Mouse (Mus musculus) megakaryocyte progenitor cell, adult 5-6 weeks (primary cell): ENCODE data around the gene Pou2f2. TPM values are rescaled to one million over a fixed set of nuclear protein-coding genes. Genes with fewer than 3 reads are reported as not detected.

ENCODE experiments used
- ATAC-seq: replicated peaks from 2 replicates; pipeline ENCODE4 v1.8.0; 2016; ENCODE audit warnings: mild to moderate bottlenecking, moderate TSS enrichment, inconsistent platforms; ENCODE audit not compliant: poor library complexity
- total RNA-seq, 2 experiments: library from RNA; stranded (forward) in 1 of 2; stranded (reverse) in 1 of 2; fragments of 157-497, 149-512 nt in 1 of 2; fragments of 200-1000 nt in 1 of 2; gene quantifications; 2 replicates each; pipeline versions ENCODE4 v1.2.3 to v1.2.4; 2015 to 2017

Gene Pou2f2
- total RNA-seq, 2 experiments from 2014 or later = 4.1 to 13.8 TPM

DNA sequence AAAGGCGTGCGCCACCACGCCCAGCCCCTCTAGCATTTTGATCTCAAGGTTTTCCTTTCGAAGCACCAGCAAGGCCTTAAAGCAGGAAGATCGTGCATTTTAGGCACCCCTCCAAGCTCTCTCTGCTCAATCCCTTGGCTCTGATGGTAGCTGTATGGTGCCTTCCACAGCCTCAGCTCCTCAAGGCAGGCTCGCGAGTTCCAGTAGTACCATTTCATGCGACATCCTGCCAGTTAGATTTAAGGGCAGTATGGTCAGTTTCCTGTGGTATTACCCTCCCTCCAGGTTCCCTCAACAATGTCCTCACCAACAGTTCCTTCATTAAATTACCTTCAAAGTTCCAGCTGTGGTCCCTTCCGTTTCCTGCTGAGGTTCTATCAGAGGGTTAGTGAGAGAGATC lies 16.6 kb upstream of the Pou2f2 start:
- ATAC-seq = peak; percentile 47

DNA sequence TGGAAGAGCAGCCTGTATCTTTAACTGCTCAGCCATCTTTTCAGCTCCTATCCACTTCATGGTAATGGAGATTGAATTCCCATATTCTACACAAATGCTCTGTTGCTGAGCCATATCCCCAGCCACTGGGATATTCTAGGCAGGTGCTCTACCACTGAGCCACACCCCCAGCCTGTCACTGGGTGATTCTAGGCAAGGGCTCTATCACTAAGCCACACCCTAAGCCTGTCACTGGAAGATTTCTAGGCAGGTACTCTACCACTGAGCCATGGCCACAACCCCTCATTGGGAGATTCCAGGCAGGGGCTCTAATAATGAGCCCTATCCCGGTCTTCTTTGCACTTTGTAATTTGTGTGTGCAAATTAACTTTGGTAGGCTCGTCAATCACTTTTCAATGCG lies 15.6 kb upstream of the Pou2f2 start:
- ATAC-seq = peak; percentile 47; the same call in 1 of the 2 replicates

DNA sequence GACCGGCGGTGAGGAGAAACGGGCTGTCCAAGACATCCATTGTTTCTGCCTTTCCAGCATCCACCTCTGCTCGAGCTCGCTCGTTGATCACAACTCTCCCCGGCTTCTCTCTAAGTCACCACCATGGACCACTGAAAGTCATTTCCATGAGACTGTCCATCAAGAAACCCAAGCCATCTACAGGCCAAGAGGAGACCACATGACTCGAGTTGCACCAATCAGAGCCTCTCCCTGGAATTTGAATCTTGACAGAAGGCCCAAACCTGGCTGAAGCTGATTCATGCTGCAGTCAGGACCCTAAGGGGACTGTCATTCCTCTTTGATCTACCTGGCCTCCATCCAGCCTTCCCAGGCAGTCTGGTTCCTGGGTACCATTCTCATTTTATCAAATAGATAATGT lies 12.6 kb upstream of the Pou2f2 start:
- ATAC-seq = no peak

DNA sequence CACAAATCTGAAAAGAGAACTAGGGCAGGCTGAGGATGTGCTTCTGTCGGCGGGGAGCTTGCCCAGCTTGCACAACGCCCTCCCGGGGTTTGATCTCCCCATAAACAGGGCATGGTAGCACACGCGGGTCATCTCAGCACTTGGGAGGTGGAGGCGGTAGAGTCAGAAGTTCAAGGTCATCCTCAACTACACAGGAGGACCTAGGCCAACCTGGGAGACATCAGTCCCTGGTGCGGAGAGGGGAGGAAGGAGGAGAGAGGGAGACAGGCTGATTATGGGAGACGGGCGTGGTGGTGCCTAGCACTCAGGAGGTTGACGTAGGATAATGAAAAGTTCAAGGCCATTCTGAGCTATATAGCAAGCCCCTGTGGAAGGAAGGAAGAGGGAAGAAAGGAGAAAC lies 11.3 kb upstream of the Pou2f2 start:
- no peak for ATAC-seq

DNA sequence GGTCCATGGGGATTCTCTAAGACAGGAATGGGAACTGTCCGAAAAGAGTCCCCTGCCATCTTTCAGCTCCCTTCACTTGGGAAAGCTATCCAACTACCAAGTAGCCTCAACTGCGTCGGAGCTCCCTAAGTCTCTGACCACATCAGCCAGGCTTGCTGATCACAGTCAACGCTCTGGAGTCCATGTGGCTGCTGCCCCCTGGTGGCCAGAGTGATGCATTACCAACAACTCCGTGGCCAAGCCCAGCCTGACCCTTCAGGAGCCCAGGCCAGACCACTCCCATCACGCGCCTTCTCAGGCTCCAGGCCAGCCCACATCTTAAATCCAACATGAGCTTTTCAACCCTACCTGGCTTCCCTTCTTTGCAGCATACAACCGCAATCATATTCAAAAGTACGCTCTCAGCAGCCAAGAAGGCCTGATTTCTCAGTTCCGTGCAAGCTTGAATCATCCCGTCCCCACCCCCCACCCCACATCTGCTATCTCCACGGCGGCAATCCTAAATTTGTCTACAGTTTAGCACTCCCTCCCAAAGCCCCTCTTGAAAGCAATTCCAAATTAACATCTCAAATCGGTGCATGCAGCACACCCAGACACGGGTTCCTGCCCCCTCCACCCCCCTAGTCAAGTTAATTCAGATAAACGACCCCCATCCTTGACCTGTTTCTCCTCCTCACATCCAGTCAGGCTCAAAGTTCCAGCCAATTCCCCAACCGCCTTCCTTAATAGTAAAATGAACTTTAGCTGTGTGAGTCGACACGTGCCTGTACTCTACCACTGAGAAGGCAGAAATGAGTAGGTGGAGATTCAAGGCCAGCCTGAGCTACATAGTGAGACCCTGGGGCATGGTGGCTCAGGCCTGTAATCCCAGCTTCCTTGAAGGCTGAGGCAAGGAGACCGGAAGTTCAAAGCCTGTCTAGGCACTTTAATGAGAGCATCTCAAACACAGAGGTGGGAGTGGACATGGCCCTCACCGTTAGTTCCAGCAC lies 8.4 kb upstream of the Pou2f2 start:
- peak; percentile 100 for ATAC-seq

DNA sequence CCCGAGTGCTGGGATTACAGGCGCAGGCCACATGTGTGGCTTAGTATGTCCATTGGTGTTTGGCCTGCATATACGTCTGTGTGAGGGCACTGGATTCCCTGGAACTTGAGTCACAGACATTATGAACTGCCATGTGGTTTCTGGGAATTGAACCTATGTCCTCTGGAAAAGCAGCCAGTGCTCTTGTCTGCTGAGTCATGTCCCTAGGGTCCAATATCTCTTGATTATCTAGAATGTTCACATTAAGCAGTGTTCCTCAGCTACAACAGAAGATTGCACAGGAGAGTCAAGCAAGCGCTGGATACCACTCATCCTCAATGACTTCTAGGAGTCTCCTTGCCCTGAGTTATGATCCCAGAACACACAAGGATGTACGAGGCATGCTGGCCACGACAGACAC lies 4.6 kb upstream of the Pou2f2 start:
- ATAC-seq = no peak

DNA sequence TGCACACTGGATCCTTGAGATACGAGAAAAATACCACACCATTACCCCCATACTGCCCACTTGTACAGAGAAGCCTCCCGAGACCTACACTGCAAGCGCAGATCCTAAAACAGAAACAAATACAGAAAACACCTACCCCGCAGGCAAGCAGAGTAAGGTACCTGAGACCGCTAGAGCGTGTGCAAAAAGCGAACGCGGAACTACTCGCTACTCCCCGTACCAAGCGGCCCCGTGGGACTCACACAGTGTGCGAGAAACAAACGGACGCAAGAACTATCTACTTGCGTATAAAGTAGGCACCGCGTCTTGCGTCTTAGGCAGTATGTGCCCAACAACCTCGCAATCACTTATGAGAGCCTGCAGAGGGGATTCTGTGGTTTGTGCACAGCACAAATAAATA lies 2.3 kb upstream of the Pou2f2 start:
- ATAC-seq = peak; percentile 12

DNA sequence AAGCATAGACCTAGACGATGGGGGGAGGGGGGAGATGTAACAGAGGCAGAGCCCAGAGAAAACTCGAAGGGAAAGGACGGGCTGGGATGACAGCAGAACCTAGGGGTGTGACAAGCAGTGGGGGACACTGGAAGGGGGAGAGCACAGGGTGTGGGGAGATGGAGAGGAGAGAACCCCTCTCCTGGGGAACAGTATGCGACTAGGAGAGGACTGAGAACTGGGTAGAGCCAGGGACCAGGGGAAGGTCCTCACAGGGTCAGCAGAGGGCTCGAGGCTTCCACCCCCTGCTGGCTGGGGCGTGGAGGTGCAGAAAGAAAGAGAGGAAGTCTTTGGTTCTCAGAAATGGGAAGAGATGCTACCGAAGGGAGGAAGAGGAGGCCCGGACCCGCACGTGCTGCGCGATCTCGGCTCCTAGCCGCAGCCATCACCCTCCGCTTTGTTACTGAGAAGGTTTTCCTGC lies 1.8 kb upstream of the Pou2f2 start:
- peak; percentile 91 for ATAC-seq

DNA sequence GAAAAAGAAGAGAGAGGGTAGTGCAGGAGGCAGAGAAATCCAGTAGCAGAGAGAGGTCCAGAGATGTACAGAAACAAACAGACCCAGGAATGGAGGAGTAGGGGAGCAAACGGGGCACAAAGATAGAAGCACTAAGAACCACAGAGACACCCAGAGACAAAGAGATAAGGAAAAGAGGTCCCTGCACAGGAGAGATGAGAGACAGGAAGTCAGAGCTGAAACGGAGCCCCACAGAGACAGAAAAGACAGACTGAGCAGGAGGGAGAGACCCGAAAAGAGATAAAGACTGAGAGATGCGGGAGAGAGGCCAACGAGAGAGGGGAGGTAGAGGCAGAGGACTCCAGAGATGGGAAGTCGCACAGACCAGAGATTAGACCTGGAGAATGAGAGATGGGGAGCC lies 986 bp upstream of the Pou2f2 start:
- no peak for ATAC-seq

DNA sequence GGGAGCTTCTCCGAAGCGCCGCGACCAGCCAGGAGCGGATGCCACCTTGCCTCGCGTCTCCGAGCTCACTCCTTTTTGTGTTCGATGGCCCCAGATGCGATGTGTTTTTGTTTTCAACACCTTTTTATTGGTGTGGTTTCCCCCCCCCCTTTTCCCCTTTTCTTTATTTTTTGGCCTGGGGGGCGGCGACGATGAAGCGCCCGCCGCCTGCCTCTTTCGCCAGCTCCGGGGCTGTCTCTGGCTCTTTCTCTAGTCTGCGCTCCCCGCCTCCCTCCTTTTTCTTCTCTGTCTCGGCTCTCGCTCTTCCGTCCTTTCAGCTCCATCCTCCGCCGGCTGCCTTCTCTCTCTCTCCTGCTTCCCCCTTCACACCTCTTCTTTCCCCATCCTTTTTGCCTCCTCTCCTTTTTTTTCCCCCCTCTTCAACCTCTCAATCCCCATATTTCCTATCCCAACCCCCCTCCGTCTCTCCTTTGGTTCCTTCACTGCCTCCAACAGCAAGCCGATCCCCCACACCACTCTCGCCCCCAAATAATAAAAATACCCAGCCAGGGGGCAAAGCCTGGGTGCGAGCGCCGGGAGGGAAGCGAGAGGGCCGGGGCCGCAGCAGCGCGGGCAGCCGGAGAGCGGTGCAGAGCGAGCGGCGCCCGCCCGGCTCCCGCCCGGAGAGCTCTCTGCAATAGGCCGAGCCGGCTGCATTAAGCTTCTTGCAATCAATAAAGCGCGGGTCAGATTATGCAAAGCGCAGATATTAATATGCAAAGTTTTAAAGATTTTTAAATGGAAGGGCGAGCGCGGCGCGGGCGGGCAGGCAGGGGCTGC lies 530 bp downstream of the Pou2f2 start:
- ATAC-seq = 0 out of 2 replicates have a peak, but pooled peaks have one; percentile 2

DNA sequence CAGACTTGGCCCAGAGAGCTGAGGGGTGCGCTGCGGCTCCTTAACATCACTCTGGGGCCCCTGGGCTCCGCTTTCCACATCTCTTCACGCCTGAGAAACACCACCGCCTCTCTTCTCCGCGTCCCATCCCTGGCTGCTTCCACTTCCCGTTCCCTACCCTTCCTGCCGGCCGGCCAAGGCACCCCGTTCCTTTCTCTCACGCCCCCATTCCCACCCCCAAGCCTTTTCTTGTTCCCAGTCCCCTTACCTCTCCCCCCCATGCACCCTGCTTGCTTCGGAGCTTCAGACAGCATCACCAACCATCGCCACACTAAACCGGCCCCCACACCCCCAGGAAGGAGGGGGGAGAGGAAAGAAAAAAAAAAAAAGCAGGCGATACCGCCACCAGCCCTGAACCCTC lies 1.2 kb downstream of the Pou2f2 start:
- ATAC-seq = no peak

DNA sequence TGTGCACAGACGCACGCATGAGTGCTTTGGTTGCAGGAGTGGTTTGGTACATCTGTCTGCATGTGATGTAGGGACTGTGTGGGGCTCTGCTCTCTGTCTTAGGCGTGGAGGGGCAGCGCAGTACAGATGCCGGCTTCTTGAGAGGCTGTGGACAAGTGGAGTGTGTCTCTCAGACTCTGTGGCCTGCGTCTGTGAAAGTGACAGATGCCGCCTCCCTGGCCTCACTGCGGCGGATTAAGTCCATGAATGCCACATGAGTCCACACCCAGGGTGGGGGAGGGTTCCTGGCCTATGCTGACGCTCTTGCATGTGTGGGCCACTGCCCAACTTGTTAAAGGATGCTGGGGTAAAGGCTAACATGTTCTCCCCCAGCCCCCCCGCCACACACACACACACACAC lies 5.2 kb downstream of the Pou2f2 start:
- no peak for ATAC-seq

DNA sequence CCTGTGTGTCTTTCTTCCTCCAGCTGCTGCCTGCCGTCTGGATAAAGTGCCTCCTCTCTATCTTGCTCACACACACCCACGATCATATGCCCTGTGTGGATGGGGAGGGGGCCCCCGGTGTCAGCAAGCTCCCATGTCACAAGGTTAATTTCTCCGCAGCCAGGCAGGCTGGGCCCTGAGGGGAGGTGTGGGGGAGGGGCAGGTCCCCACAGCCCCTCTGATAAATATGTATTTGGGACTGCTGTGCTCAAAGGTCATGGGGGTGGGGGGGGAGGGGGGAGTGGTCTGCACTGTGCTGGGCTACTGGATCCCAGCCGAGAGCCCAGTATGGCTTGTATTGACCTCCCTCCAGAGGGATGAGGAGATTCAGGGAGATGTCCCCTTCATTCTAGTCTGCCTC lies 6.9 kb downstream of the Pou2f2 start:
- no peak for ATAC-seq

DNA sequence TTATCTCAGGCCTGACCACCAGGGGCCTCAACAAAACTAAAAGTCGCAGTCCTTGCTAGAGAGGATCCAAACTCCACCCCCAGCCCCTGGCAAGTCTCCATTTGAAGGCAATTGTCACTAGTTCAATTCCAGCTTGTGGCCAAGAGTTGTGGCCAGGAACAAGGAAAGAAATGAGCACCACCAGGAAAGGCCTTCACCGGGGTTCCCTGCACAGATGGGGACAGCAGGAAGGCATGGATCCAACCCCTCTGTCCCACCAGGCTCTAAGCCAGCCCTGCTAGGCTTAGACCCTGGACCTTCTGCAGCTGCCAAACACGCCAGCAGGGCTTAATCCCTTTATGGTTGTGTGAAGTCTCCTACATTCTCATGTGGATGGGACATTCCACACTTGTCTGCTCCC lies 8.9 kb downstream of the Pou2f2 start:
- ATAC-seq = no peak

DNA sequence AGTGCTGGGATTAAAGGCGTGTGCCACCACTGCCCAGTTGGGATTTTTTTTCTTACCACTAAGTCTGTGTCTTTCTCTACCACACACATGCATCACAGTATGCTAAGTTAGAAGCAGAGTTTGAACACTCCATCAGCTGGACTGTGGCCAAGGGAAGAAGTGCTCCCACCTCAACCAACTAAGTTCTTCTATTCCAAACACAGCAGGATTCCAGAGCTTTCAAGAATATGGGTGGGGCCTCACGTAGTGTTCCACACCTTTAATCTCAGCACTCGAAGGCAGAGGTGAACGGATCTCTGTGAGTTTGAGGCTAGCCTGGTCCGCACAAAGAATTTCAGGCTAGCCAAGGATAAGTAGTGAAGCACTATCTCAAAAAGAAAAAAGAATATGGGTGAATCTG lies 13.4 kb downstream of the Pou2f2 start:
- no peak for ATAC-seq

DNA sequence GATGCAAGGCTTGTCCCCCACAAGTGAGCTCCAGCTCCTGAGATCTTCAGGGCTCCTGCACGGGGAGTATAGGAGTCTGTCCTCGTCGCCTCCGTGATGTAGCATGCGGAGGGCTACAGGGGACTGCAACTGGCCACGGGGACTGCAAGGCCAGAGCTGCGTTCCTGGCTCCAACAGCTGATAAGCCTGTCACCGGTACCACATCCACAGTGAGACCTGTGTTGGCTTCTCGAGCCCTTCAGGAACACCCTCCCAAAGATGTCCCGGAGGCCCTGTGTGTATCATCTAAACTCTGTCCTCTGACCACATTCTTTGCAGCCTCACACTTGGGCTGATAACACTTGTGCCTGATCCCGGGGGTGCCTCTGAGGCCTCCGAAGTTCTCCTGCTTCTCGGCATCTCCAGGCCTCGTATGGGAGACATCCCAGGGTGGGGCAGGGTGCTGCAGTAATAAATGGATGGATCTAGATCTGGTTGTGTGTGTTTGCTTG lies 23.3 kb downstream of the Pou2f2 start:
- ATAC-seq = peak; percentile 32

DNA sequence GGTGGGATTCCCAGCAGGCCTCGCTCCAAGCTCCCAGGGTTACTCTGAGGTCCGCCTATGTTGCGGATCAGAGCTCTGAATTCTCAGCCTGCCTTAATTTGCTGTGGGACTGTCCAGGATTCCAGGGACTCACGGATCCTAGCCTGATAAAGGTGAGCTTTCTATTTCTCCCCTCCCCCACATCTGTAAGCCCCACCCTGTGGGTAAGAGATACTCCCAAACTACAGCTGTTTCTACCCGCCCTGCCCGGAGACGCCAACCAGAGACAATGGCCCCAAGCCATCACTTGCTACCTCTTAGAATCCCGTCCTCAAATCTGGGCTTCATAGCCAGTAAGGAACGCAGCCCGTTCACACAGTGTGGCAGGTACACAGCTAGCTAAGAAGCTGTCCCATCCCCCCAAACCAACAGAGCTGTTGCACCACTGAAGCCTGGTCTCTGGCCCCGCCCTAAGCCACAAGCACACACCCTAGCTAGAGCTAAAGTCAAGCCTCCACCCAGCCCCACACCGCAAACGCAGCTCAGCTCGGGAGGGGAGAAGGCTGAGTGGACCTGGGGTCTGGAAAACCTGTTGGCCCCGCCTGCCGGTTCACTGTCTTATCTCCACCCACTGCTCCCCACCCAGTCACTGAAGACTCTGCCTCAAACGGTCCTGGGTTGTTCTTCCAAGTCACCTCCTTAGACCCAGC lies 23.9 kb downstream of the Pou2f2 start:
- peak; percentile 95 for ATAC-seq

DNA sequence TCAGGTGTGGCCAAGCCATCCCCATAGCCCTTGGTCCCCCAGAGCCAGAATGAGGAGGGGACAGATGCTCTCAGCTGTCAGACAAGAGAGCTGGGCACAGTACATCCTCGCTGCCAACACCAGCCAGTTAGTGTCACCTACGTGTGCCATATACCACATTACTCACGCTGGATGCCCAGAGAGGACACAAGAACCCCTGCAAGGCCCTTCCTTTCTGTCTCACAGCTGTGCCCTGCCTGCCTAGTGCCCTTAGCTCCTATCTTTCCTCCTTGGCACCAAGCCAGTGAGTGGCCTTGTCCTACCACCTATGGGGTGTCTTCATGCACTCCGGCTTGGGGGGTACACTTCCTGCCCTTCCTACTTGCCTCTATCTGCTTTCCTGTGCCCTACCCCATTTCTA lies 24.9 kb downstream of the Pou2f2 start:
- ATAC-seq = no peak

DNA sequence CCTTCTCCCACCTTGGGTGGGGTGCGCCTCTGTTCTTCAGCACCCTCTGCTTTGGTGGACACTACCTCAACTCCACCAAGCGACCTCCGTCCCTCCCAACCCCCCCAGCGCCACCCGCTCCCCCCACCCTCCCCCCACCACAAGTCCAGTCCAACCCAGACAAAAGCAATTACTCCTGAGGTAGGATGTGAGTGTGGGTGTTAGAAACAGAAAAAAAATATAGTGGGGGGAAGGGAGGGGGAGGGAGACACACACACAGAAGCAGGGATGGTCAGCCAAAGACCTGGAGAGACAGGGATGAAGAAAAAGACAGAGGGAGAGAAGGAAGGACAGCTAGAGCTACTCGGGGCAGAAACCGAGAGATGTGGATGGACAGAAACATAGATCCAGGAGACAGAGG lies 25.7 kb downstream of the Pou2f2 start:
- no peak for ATAC-seq

DNA sequence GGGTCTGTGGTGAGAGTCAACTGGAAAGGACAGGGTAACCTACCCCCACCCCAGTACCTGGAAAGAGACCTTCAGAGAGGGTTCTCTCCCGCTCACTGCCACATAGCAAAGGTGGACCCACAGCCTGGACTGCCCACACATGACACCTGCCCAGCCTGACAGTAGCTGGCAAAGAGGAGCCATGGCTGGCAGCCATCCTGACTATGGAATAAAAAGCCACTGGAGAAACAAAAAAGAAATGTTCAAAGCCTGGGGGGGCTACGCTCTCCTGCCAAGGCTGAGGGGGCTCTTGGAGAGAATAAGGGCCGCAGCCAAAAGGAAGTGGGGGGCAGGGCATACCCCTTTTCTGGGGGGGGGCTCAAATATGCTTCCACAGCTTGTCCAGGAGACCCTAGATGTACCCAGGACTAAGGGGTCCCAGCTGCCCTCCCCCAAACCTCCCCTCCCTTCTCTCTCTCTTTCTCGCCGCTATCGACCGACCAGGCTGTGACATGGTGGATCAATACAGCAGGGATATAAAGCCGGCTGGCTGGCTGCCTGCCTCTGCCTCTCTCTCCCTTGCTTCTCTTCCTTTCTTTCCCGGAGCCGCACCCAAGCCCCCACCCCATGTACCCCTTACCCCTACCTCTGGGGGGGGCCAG lies 27.5 kb downstream of the Pou2f2 start:
- ATAC-seq = no peak

DNA sequence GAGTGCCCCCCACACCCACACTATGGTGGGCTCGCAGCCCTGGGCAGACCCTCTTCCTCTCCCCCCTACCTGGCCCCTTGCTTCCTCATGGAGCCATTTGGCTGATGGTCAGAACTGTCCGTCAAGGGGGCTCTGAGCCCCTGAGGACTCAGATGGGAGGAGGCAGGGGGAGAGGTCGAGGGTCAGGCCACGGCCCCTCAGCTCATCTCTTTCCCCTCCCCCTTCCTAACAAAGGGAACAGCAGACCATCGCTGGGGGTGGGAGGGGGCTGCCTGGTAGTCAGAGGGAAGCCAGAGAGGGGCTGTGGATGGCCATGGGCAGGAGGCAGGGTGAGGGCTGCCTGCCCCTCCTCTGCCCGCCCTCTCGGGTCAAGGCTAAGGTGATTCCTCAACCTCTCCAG lies 28.5 kb downstream of the Pou2f2 start:
- no peak for ATAC-seq
